Mouse (Mus musculus): ENCODE measurements around the gene Eipr1. TPM values are rescaled to one million over a fixed set of nuclear protein-coding genes. Genes with fewer than 3 reads are reported as not detected.

Gene Eipr1
- polyA plus RNA-seq, 1 experiment from 2014 or later, result 37.7 TPM

- H3K4me1 ChIP-seq (ENCODE audit: control insufficient read depth, insufficient read depth, low read length), result no peaks in the 10 kb centered on the region
- no peaks in the 10 kb centered on the region for H3K36me3 ChIP-seq (ENCODE audit: control insufficient read depth, insufficient read depth, low read length)
- no peak overlapping the region for H3K4me3 ChIP-seq (ENCODE audit: low read depth, low read length)
- H3K9ac ChIP-seq (ENCODE audit: low read length), result no peak overlapping the region
- H3K4me2 ChIP-seq (ENCODE audit: low read depth, severe bottlenecking), result no peak overlapping the region
- no peak overlapping the region for H3K27ac ChIP-seq (replicated peaks; ENCODE audit: low read depth, low read length)
- WGBS, result 52% methylated on average over 5 of the region's 5 CpGs
- H3K27me3 ChIP-seq (ENCODE audit: control insufficient read depth, insufficient read depth, low read length), result no peaks in the 10 kb centered on the region
- ATAC-seq (ENCODE audit: insufficient number of reproducible peaks, low FRiP score, low TSS enrichment, low read depth), result no peak
- H3K9me3 ChIP-seq (ENCODE audit: control insufficient read depth, low read length), result no peaks in the 10 kb centered on the region
- DNase-seq (ENCODE audit: low spot score), result no peak
Measured at GRCm38 (mm10) chr12:28860264-28860560, 108.6 kb downstream of the Eipr1 start.

DNA sequence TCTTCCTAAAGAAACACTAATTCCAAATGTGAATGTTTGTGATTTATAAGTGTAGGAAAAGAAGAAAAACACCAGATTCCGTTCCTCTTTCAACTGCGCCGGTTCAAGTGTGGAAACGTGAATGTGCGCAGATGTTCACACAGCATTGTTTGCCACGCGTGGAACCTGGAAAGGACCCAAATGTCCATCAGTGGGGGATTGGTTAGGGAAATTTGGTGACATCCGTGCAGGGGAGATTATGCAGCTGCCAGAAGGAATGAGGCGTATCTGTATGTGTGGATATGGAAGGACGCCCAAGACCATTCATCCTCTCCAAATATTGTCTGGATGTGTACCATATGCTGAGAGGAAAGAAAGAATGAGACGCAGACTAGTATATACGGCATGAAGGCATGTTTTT lies 111.7 kb downstream of the Eipr1 start:
- H3K36me3 ChIP-seq (ENCODE audit: control insufficient read depth, insufficient read depth, low read length), result no peaks in the 10 kb centered on the region
- no peak overlapping the region for H3K4me2 ChIP-seq (ENCODE audit: low read depth, severe bottlenecking)
- no peaks in the 10 kb centered on the region for H3K4me1 ChIP-seq (ENCODE audit: control insufficient read depth, insufficient read depth, low read length)
- DNase-seq (ENCODE audit: low spot score) (no peak), ATAC-seq (ENCODE audit: insufficient number of reproducible peaks, low FRiP score, low TSS enrichment, low read depth) (no peak)
- no peaks in the 10 kb centered on the region for H3K27me3 ChIP-seq (ENCODE audit: control insufficient read depth, insufficient read depth, low read length)
- H3K27ac ChIP-seq (replicated peaks; ENCODE audit: low read depth, low read length), result no peak overlapping the region
- WGBS, result 94% methylated on average over 12 of the region's 12 CpGs
- no peaks in the 10 kb centered on the region for H3K9me3 ChIP-seq (ENCODE audit: control insufficient read depth, low read length)
- no peak overlapping the region for H3K9ac ChIP-seq (ENCODE audit: low read length)
- H3K4me3 ChIP-seq (ENCODE audit: low read depth, low read length), result no peak overlapping the region

- Histone ChIP-seq H3K4me1 (ENCODE audit: control insufficient read depth, insufficient read depth, low read length) (no peaks in the 10 kb centered on the region), H3K27me3 (ENCODE audit: control insufficient read depth, insufficient read depth, low read length) (no peaks in the 10 kb centered on the region), H3K4me3 (ENCODE audit: low read depth, low read length) (no peak overlapping the region), H3K9ac (ENCODE audit: low read length) (no peak overlapping the region), H3K9me3 (ENCODE audit: control insufficient read depth, low read length) (no peaks in the 10 kb centered on the region), H3K4me2 (ENCODE audit: low read depth, severe bottlenecking) (no peak overlapping the region), H3K36me3 (ENCODE audit: control insufficient read depth, insufficient read depth, low read length) (no peaks in the 10 kb centered on the region), H3K27ac (replicated peaks; ENCODE audit: low read depth, low read length) (no peak overlapping the region)
- ATAC-seq (ENCODE audit: insufficient number of reproducible peaks, low FRiP score, low TSS enrichment, low read depth), result no peak
- no peak for DNase-seq (ENCODE audit: low spot score)
- WGBS, result 26% methylated on average over 1 of the region's 1 CpGs
Measured at GRCm38 (mm10) chr12:28866121-28866520, 114.5 kb downstream of the Eipr1 start.

- ATAC-seq (ENCODE audit: insufficient number of reproducible peaks, low FRiP score, low TSS enrichment, low read depth) (no peak), DNase-seq (ENCODE audit: low spot score) (no peak)
- H3K9me3 ChIP-seq (ENCODE audit: control insufficient read depth, low read length), result no peaks in the 10 kb centered on the region
- no peaks in the 10 kb centered on the region for H3K36me3 ChIP-seq (ENCODE audit: control insufficient read depth, insufficient read depth, low read length)
- no peak overlapping the region for H3K4me2 ChIP-seq (ENCODE audit: low read depth, severe bottlenecking)
- WGBS, result 92% methylated on average over 4 of the region's 4 CpGs
- H3K4me1 ChIP-seq (ENCODE audit: control insufficient read depth, insufficient read depth, low read length), result no peaks in the 10 kb centered on the region
- H3K4me3 ChIP-seq (ENCODE audit: low read depth, low read length), result no peak overlapping the region
- H3K27me3 ChIP-seq (ENCODE audit: control insufficient read depth, insufficient read depth, low read length), result no peaks in the 10 kb centered on the region
- no peak overlapping the region for H3K27ac ChIP-seq (replicated peaks; ENCODE audit: low read depth, low read length)
- H3K9ac ChIP-seq (ENCODE audit: low read length), result no peak overlapping the region
Measured at GRCm38 (mm10) chr12:28868794-28869193, 117.2 kb downstream of the Eipr1 start.

- H3K36me3 ChIP-seq (ENCODE audit: control insufficient read depth, insufficient read depth, low read length), result no peaks in the 10 kb centered on the region
- no peak overlapping the region for H3K9ac ChIP-seq (ENCODE audit: low read length)
- H3K4me2 ChIP-seq (ENCODE audit: low read depth, severe bottlenecking), result no peak overlapping the region
- no peak overlapping the region for H3K4me3 ChIP-seq (ENCODE audit: low read depth, low read length)
- H3K4me1 ChIP-seq (ENCODE audit: control insufficient read depth, insufficient read depth, low read length), result peaks cover 3% of the 10 kb centered on the region; the same call in 1 of the 2 replicates
- 88% methylated on average over 12 of the region's 12 CpGs for WGBS
- ATAC-seq (ENCODE audit: insufficient number of reproducible peaks, low FRiP score, low TSS enrichment, low read depth) (no peak), DNase-seq (ENCODE audit: low spot score) (no peak)
- H3K9me3 ChIP-seq (ENCODE audit: control insufficient read depth, low read length), result no peaks in the 10 kb centered on the region
- H3K27ac ChIP-seq (replicated peaks; ENCODE audit: low read depth, low read length), result no peak overlapping the region
- no peaks in the 10 kb centered on the region for H3K27me3 ChIP-seq (ENCODE audit: control insufficient read depth, insufficient read depth, low read length)
Measured at GRCm38 (mm10) chr12:28872271-28872670, 120.7 kb downstream of the Eipr1 start.

DNA sequence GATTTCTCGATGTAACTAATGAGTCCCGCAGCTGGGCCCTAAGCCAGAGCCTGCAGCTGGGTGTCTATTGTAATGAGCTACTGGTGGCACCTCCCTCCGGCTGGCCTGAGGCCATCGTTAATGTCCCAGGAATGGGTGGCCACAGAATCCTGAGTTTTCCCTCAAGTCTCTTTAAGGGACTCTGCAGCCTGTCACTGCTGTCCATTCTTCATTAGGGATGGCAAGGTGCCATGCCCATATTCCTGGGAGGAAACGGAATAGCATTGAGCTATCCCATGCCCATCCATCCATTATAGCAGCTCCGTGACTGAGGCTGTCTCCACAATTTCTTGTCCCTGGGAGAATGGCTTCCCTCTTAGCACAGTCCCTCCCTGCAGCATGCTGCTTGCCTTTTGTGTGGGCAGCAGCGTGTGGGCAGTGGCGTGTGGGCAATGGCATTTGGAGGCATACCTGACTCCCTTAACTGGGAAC lies 123.2 kb downstream of the Eipr1 start:
- Histone ChIP-seq H3K27me3 (ENCODE audit: control insufficient read depth, insufficient read depth, low read length) (no peaks in the 10 kb centered on the region), H3K36me3 (ENCODE audit: control insufficient read depth, insufficient read depth, low read length) (no peaks in the 10 kb centered on the region), H3K9me3 (ENCODE audit: control insufficient read depth, low read length) (no peaks in the 10 kb centered on the region), H3K4me2 (ENCODE audit: low read depth, severe bottlenecking) (no peak overlapping the region), H3K9ac (ENCODE audit: low read length) (no peak overlapping the region), H3K4me1 (ENCODE audit: control insufficient read depth, insufficient read depth, low read length) (peaks cover 3% of the 10 kb centered on the region; the same call in 1 of the 2 replicates), H3K27ac (replicated peaks; ENCODE audit: low read depth, low read length) (no peak overlapping the region), H3K4me3 (ENCODE audit: low read depth, low read length) (no peak overlapping the region)
- no peak for DNase-seq (ENCODE audit: low spot score)
- WGBS, result 71% methylated on average over 8 of the region's 8 CpGs
- ATAC-seq (ENCODE audit: insufficient number of reproducible peaks, low FRiP score, low TSS enrichment, low read depth), result no peak

DNA sequence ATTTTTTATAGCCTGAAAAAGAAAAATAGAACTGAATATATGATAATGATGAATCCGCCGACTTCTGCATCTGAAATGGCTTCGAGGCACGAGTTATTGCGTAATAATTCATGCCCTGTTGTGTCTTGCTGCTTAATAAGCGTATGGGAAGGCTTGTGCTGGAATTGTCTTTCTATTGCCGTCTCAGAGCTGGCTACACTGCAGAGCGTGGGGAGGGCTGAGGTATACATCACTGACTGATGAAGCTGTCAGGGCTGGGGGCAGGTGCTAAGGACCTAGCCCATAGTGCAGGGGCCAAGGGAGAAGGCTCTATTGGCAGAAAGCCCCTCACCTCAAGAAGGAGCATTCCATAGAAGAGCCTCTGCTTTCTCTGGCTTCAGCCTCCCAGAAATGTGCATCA lies 123.9 kb downstream of the Eipr1 start:
- Histone ChIP-seq H3K4me3 (ENCODE audit: low read depth, low read length) (no peak overlapping the region), H3K9ac (ENCODE audit: low read length) (no peak overlapping the region), H3K4me2 (ENCODE audit: low read depth, severe bottlenecking) (no peak overlapping the region), H3K27ac (replicated peaks; ENCODE audit: low read depth, low read length) (no peak overlapping the region), H3K9me3 (ENCODE audit: control insufficient read depth, low read length) (no peaks in the 10 kb centered on the region), H3K27me3 (ENCODE audit: control insufficient read depth, insufficient read depth, low read length) (no peaks in the 10 kb centered on the region), H3K36me3 (ENCODE audit: control insufficient read depth, insufficient read depth, low read length) (no peaks in the 10 kb centered on the region), H3K4me1 (ENCODE audit: control insufficient read depth, insufficient read depth, low read length) (peaks cover 3% of the 10 kb centered on the region; the same call in 1 of the 2 replicates)
- ATAC-seq (ENCODE audit: insufficient number of reproducible peaks, low FRiP score, low TSS enrichment, low read depth), result no peak
- no peak for DNase-seq (ENCODE audit: low spot score)
- WGBS, result 86% methylated on average over 8 of the region's 8 CpGs

- Histone ChIP-seq H3K27ac (replicated peaks; ENCODE audit: low read depth, low read length) (no peak overlapping the region), H3K27me3 (ENCODE audit: control insufficient read depth, insufficient read depth, low read length) (no peaks in the 10 kb centered on the region), H3K4me3 (ENCODE audit: low read depth, low read length) (no peak overlapping the region), H3K4me1 (ENCODE audit: control insufficient read depth, insufficient read depth, low read length) (no peaks in the 10 kb centered on the region), H3K9me3 (ENCODE audit: control insufficient read depth, low read length) (no peaks in the 10 kb centered on the region), H3K9ac (ENCODE audit: low read length) (no peak overlapping the region), H3K36me3 (ENCODE audit: control insufficient read depth, insufficient read depth, low read length) (no peaks in the 10 kb centered on the region), H3K4me2 (ENCODE audit: low read depth, severe bottlenecking) (no peak overlapping the region)
- no peak for DNase-seq (ENCODE audit: low spot score)
- ATAC-seq (ENCODE audit: insufficient number of reproducible peaks, low FRiP score, low TSS enrichment, low read depth), result no peak
Measured at GRCm38 (mm10) chr12:28880471-28880870, 128.9 kb downstream of the Eipr1 start.

- Histone ChIP-seq H3K36me3 (ENCODE audit: control insufficient read depth, insufficient read depth, low read length) (no peaks in the 10 kb centered on the region), H3K4me3 (ENCODE audit: low read depth, low read length) (no peak overlapping the region), H3K4me2 (ENCODE audit: low read depth, severe bottlenecking) (no peak overlapping the region), H3K27me3 (ENCODE audit: control insufficient read depth, insufficient read depth, low read length) (no peaks in the 10 kb centered on the region), H3K9ac (ENCODE audit: low read length) (no peak overlapping the region), H3K4me1 (ENCODE audit: control insufficient read depth, insufficient read depth, low read length) (no peaks in the 10 kb centered on the region), H3K27ac (replicated peaks; ENCODE audit: low read depth, low read length) (no peak overlapping the region), H3K9me3 (ENCODE audit: control insufficient read depth, low read length) (no peaks in the 10 kb centered on the region)
- WGBS, result 87% methylated on average over 6 of the region's 6 CpGs
- DNase-seq (ENCODE audit: low spot score) (no peak), ATAC-seq (ENCODE audit: insufficient number of reproducible peaks, low FRiP score, low TSS enrichment, low read depth) (no peak)
Measured at GRCm38 (mm10) chr12:28887712-28888111, 136.1 kb downstream of the Eipr1 start.
